Mouse (Mus musculus): ENCODE measurements around the gene Gnl2. TPM values are rescaled to one million over a fixed set of nuclear protein-coding genes. Genes with fewer than 3 reads are reported as not detected.

Gnl2 gene
- polyA plus RNA-seq, 1 experiment from 2014 or later: 94.4 TPM

Other genes with a start within 250 kb of the Gnl2 start
- gene Mtf1, start 214.5 kb upstream of the Gnl2 start, polyA plus RNA-seq (2014; fragmentation: Nextera tagmentation; extraction: Ambion mirVana): 12.3 and 12.6 TPM in 2 replicates
- gene Yrdc, start 165.9 kb upstream of the Gnl2 start, polyA plus RNA-seq (2014; fragmentation: Nextera tagmentation; extraction: Ambion mirVana): 39.9 and 41.0 TPM in 2 replicates
- 39.8 and 43.3 TPM in 2 replicates for gene 1110065P20Rik, start 165.4 kb upstream of the Gnl2 start, polyA plus RNA-seq (2014; fragmentation: Nextera tagmentation; extraction: Ambion mirVana)
- gene Maneal, start 154.4 kb upstream of the Gnl2 start, polyA plus RNA-seq (2014; fragmentation: Nextera tagmentation; extraction: Ambion mirVana): 1.9 and 2.4 TPM in 2 replicates
- gene Epha10, start 135.7 kb upstream of the Gnl2 start, polyA plus RNA-seq (2014; fragmentation: Nextera tagmentation; extraction: Ambion mirVana): 0.55 and 0.68 TPM in 2 replicates
- gene 9930104L06Rik, start 79.5 kb upstream of the Gnl2 start, polyA plus RNA-seq (2014; fragmentation: Nextera tagmentation; extraction: Ambion mirVana): 3.8 and 5.5 TPM in 2 replicates
- gene Cdca8, start 77.3 kb upstream of the Gnl2 start, polyA plus RNA-seq (2014; fragmentation: Nextera tagmentation; extraction: Ambion mirVana): 191 and 200 TPM in 2 replicates
- 8.0 and 11.0 TPM in 2 replicates for gene Rspo1, start 30.2 kb upstream of the Gnl2 start, polyA plus RNA-seq (2014; fragmentation: Nextera tagmentation; extraction: Ambion mirVana)
- 0.22 and 0.35 TPM in 2 replicates for gene Dnali1, start 49.1 kb downstream of the Gnl2 start, polyA plus RNA-seq (2014; fragmentation: Nextera tagmentation; extraction: Ambion mirVana)
- gene Snip1, start 50.1 kb downstream of the Gnl2 start, polyA plus RNA-seq (2014; fragmentation: Nextera tagmentation; extraction: Ambion mirVana): 43.1 and 45.3 TPM in 2 replicates
- gene Meaf6, start 68.5 kb downstream of the Gnl2 start, polyA plus RNA-seq (2014; fragmentation: Nextera tagmentation; extraction: Ambion mirVana): 103 and 104 TPM in 2 replicates
- 0.31 and 0.45 TPM in 2 replicates for gene Zc3h12a, start 111.3 kb downstream of the Gnl2 start, polyA plus RNA-seq (2014; fragmentation: Nextera tagmentation; extraction: Ambion mirVana)